Mouse (Mus musculus) gastrocnemius, postnatal 4 days (tissue): ENCODE data around the gene Opn1mw. TPM values are rescaled to one million over a fixed set of nuclear protein-coding genes. Genes with fewer than 3 reads are reported as not detected.
A peak's percentile ranks its signal among the peaks of the same experiment; 100 is the strongest.
"Not testable (repeated sequence)": the region's sequence is repeated elsewhere in the genome, so short reads cannot be mapped to it uniquely, and the experiment has no call there.

Experiments
- DNase-seq, 2 experiments: peaks; one replicate each; pipeline ENCODE4 v3.0.0; 2021 to 2022; ENCODE audit warnings: low spot score in 2 of 2, mixed read lengths in 2 of 2
- long read RNA-seq, 2 experiments: library from polyadenylated mRNA; stranded (forward); transcript quantifications; one replicate each; pipeline ENCODE4 v2.0.0; 2021
- total RNA-seq, 2 experiments: library from RNA; stranded (reverse); gene quantifications; 2 replicates each; pipeline ENCODE4 v1.2.3; 2021

The Opn1mw gene
- not detected for total RNA-seq
- long read RNA-seq, experiment 1 = 0 reads
- long read RNA-seq, experiment 2 = 0 reads

GRCm38 (mm10) chrX:74127164-74127563 is at the start of gene Opn1mw:
Gene Opn1mw, plus strand, starts transcription at chrX:74127464.
- no peak for DNase-seq

- no peak for DNase-seq
These were observed 42.9 kb upstream of the Opn1mw start for GRCm38 (mm10) chrX:74084276-74084837.

GRCm38 (mm10) chrX:74084946-74085498 is 42.2 kb upstream of the Opn1mw start:
- DNase-seq = peak; percentile 53 to 72

- DNase-seq = peak; percentile 90 to 96
These were observed 41.6 kb upstream of the Opn1mw start for GRCm38 (mm10) chrX:74085601-74086038.

GRCm38 (mm10) chrX:74095130-74095529 is 32.1 kb upstream of the Opn1mw start:
- no peak for DNase-seq

GRCm38 (mm10) chrX:74103457-74104188 is 23.6 kb upstream of the Opn1mw start:
- no peak for DNase-seq

- DNase-seq = no peak
These were observed 21.3 kb upstream of the Opn1mw start for GRCm38 (mm10) chrX:74105916-74106315.

GRCm38 (mm10) chrX:74108747-74109146 is 18.5 kb upstream of the Opn1mw start:
- no peak for DNase-seq

GRCm38 (mm10) chrX:74114036-74114435 is 13.2 kb upstream of the Opn1mw start:
- DNase-seq = no peak

GRCm38 (mm10) chrX:74115511-74115910 is 11.8 kb upstream of the Opn1mw start:
- peak in 1 of 2 experiments; percentile 15 for DNase-seq

- no peak for DNase-seq
These were observed 2.3 kb upstream of the Opn1mw start for GRCm38 (mm10) chrX:74124975-74125374.

GRCm38 (mm10) chrX:74135263-74135662 is 8.0 kb downstream of the Opn1mw start, which contains the start of gene Mecp2:
Gene Mecp2, minus strand, starts transcription at chrX:74135363.
- not testable (repeated sequence) for DNase-seq

GRCm38 (mm10) chrX:74167738-74168137 is 40.5 kb downstream of the Opn1mw start, which contains the start of gene Tex28:
Gene Tex28, minus strand, starts transcription at chrX:74167838.
- DNase-seq = no peak

GRCm38 (mm10) chrX:74176959-74177358 is 49.7 kb downstream of the Opn1mw start, which contains the start of gene Tktl1:
Gene Tktl1, plus strand, starts transcription at chrX:74177259.
- no peak for DNase-seq

Other genes starting within 250 kb of the Opn1mw start
- gene Avpr2, start 235.4 kb upstream of the Opn1mw start, total RNA-seq = not detected
- gene L1cam, start 231.4 kb upstream of the Opn1mw start, total RNA-seq = 1 to 10 TPM; 4.2 to 4.3 TPM
- gene Arhgap4, start 205.6 kb upstream of the Opn1mw start, total RNA-seq = 1 to 10 TPM; 2.4 to 2.8 TPM
- 10 to 100 TPM; 71.4 to 75.8 TPM for gene Naa10, start 205.5 kb upstream of the Opn1mw start, total RNA-seq
- 1 to 10 TPM; 7.9 to 9.6 TPM for gene Renbp, start 196.6 kb upstream of the Opn1mw start, total RNA-seq
- 10 to 100 TPM; 75.4 to 83.5 TPM for gene Hcfc1, start 161.1 kb upstream of the Opn1mw start, total RNA-seq
- gene Irak1, start 103.5 kb upstream of the Opn1mw start, total RNA-seq = 10 to 100 TPM; 51.0 to 58.8 TPM
- gene Mecp2, start 7.9 kb downstream of the Opn1mw start, total RNA-seq = 10 to 100 TPM; 45.4 to 48.7 TPM
- not detected for gene Tex28, start 40.4 kb downstream of the Opn1mw start, total RNA-seq
- gene Tktl1, start 49.8 kb downstream of the Opn1mw start, total RNA-seq = not detected
- 100 to 1,000 TPM; 265 to 281 TPM for gene Flna, start 122.4 kb downstream of the Opn1mw start, total RNA-seq
- gene Emd, start 127.2 kb downstream of the Opn1mw start, total RNA-seq = 10 to 100 TPM; 31.2 to 34.0 TPM
- gene Rpl10, start 143.3 kb downstream of the Opn1mw start, total RNA-seq = 100 to 1,000 TPM; 263 to 305 TPM
- gene Taz, start 154.4 kb downstream of the Opn1mw start, total RNA-seq = 10 to 100 TPM; 54.9 to 66.2 TPM
- gene Dnase1l1, start 154.9 kb downstream of the Opn1mw start, total RNA-seq = 10 to 100 TPM; 53.1 to 55.1 TPM
- 10 to 100 TPM; 81.3 to 82.2 TPM for gene Atp6ap1, start 169.6 kb downstream of the Opn1mw start, total RNA-seq
- gene Gdi1, start 177.5 kb downstream of the Opn1mw start, total RNA-seq = 10 to 100 TPM; 63.4 to 74.2 TPM
- 10 to 100 TPM; 40.2 to 45.1 TPM for gene Fam50a, start 185.6 kb downstream of the Opn1mw start, total RNA-seq
- 10 to 100 TPM in 1 of 2 experiments, 1 to 10 TPM in 1; 9.9 to 10.2 TPM for gene Plxna3, start 201.6 kb downstream of the Opn1mw start, total RNA-seq
- gene Lage3, start 226.2 kb downstream of the Opn1mw start, total RNA-seq = 10 to 100 TPM; 39.8 to 48.0 TPM
- 10 to 100 TPM; 46.4 to 50.2 TPM for gene Ubl4a, start 245.8 kb downstream of the Opn1mw start, total RNA-seq
- gene Slc10a3, start 245.9 kb downstream of the Opn1mw start, total RNA-seq = 1 to 10 TPM; 5.5 to 6.7 TPM